Mouse (Mus musculus) kidney, postnatal 10 days (tissue): Measurements from ENCODE around the gene Clybl.

Source experiments
- DNase-seq: peaks from one replicate; pipeline ENCODE4 v3.0.0; 2021; ENCODE audit warnings: mixed read lengths

The Clybl gene

GRCm38 (mm10) chr14:122251346-122251745, 69.8 kb downstream of the Clybl start:
- DNase-seq: no peak

GRCm38 (mm10) chr14:122255562-122256260, 74.2 kb downstream of the Clybl start:
- DNase-seq: no peak

GRCm38 (mm10) chr14:122256261-122256634, 74.7 kb downstream of the Clybl start:
- no peak for DNase-seq

- DNase-seq: no peak
Observed at GRCm38 (mm10) chr14:122258297-122258696, 76.8 kb downstream of the Clybl start.

GRCm38 (mm10) chr14:122261250-122261649, 79.7 kb downstream of the Clybl start:
- no peak for DNase-seq

- DNase-seq: no peak
Observed at GRCm38 (mm10) chr14:122262851-122263659, 81.6 kb downstream of the Clybl start.

GRCm38 (mm10) chr14:122265214-122265613, 83.7 kb downstream of the Clybl start:
- DNase-seq: no peak

- DNase-seq: no peak
Observed at GRCm38 (mm10) chr14:122267590-122267989, 86.1 kb downstream of the Clybl start.

GRCm38 (mm10) chr14:122271104-122271746, 89.7 kb downstream of the Clybl start:
- DNase-seq: no peak

- no peak for DNase-seq
Observed at GRCm38 (mm10) chr14:122277142-122277541, 95.6 kb downstream of the Clybl start.

- no peak for DNase-seq
Observed at GRCm38 (mm10) chr14:122279462-122280308, 98.2 kb downstream of the Clybl start.

GRCm38 (mm10) chr14:122280309-122281071, 99.0 kb downstream of the Clybl start:
- peak; percentile 58 for DNase-seq

GRCm38 (mm10) chr14:122281072-122281634, 99.6 kb downstream of the Clybl start:
- DNase-seq: no peak

- DNase-seq: no peak
Observed at GRCm38 (mm10) chr14:122283959-122284358, 102.5 kb downstream of the Clybl start.

- DNase-seq: no peak
Observed at GRCm38 (mm10) chr14:122296399-122296798, 114.9 kb downstream of the Clybl start.

- no peak for DNase-seq
Observed at GRCm38 (mm10) chr14:122296864-122297263, 115.4 kb downstream of the Clybl start.

GRCm38 (mm10) chr14:122297386-122298109, 116.0 kb downstream of the Clybl start:
- no peak for DNase-seq

GRCm38 (mm10) chr14:122300261-122300660, 118.8 kb downstream of the Clybl start:
- DNase-seq: no peak

GRCm38 (mm10) chr14:122303821-122304220, 122.3 kb downstream of the Clybl start:
- DNase-seq: no peak

- DNase-seq: no peak
Observed at GRCm38 (mm10) chr14:122305132-122305531, 123.6 kb downstream of the Clybl start.

- no peak for DNase-seq
Observed at GRCm38 (mm10) chr14:122312415-122312814, 130.9 kb downstream of the Clybl start.
